Mouse (Mus musculus): ENCODE data around the gene Gm7298.
"Not testable (repeated sequence)": the region's sequence is repeated elsewhere in the genome, so short reads cannot be mapped to it uniquely, and the experiment has no call there.

Gene Gm7298

DNA sequence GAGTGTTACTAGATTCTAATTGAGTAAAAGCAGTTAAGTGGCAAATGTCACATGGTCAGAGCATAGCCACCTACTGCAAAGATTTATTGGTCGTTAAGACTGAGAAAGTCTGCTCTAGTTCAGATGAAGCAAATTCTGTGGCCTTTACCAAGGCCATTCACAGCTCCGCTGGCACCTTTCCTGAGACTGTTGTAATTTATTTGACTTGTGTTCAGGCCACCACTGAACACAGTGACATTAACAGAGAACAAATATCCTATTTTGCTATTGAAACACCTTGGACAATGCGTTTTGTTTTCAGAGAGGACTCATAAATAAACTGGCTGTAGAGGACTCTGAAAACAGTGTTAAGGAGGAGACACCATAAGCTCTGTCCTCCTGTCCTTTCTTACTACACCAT, at the start of gene Gm7298:
Gene Gm7298, plus strand, starts transcription at position 301 of the 400 bp plus-strand sequence.
- DNase-seq: no peak

DNA sequence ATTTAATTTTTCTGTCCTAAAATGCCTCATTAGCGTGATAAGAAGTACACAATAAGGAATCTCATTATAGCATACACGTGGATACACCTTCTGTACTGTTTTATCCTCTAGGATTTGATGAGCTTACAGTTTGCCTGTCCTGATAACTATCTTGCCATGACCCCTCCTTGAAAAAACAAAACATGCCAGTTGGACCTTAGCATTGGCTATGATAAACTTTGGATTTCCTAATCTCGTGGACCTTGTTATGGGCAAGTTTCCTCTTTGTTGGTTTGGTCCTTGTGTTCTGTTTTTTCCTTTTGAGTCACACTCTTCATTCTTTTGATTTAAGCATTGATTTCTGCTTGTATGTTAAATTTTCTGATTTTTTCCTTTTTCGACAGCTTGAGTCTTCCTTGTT, 95.3 kb downstream of the Gm7298 start:
- no peak for DNase-seq

DNA sequence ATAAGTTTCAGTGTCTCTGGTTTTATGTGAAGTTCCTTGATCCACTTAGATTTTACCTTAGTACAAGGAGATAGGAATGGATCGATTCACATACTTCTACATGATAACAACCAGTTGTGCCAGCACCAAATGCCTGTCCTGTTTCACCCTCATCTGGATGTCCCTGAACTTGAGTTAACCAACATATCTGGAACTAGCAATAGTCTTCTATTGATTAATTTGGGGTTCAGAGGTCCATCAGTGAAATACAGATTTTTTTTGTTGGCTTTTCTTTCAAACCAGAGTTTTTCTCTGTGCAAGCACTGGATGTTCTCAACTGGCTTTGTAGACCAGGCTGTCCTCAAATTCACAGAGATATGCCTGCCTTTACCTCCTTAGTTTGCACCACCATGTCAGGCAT, 103.6 kb downstream of the Gm7298 start:
- no peak for DNase-seq

DNA sequence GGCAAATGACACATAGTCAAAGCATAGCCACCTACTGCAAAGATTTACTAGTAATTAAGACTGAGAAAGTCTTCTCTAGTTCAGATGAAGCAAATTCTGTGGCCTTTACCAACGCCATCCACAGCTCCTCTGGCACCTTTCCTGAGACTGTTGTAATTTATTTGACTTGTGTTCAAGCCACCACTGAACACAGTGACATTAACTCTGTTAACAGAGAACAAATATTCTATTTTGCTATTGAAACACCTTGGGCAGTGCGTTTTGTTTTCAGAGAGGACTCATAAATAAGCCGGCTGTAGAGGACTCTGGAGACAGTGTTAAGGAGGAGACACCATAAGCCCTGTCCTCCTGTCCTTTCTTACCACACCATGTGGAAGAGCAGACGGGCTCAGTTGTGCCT, 105.5 kb downstream of the Gm7298 start, which contains the start of gene Mug1:
Gene Mug1, plus strand, starts transcription at position 271 of the 400 bp plus-strand sequence.
- DNase-seq: not testable (repeated sequence)
